Mouse (Mus musculus) liver, embryonic 13.5 days (tissue): Measurements from ENCODE around the gene BC005624. TPM values are rescaled to one million over a fixed set of nuclear protein-coding genes. Genes with fewer than 3 reads are reported as not detected.

Experiments used
- ATAC-seq: fragments of 200-750 bp; cut with Nextera tagmentation; 2 replicates; pipeline ENCODE4 v1.8.0; 2017; ENCODE audit warnings: low read depth, mild to moderate bottlenecking, moderate number of reproducible peaks, moderate library complexity
- DNase-seq: peaks from one replicate; pipeline ENCODE4 v3.0.0; 2022
- H3K27ac ChIP-seq: fragments of 300-500 bp; sonication (generic); 2 replicates; pipeline ENCODE4 v1.5.1; 2015; ENCODE audit warnings: moderate library complexity, mild to moderate bottlenecking, inconsistent platforms
- H3K27me3 ChIP-seq: fragments of 300-500 bp; sonication (generic); 2 replicates; pipeline ENCODE4 v1.6.1; 2015; ENCODE audit warnings: mild to moderate bottlenecking, inconsistent platforms
- H3K36me3 ChIP-seq: fragments of 300-500 bp; sonication (generic); 2 replicates; pipeline ENCODE4 v1.6.1; 2015; ENCODE audit warnings: mild to moderate bottlenecking, inconsistent platforms
- H3K4me1 ChIP-seq: fragments of 300-500 bp; sonication (generic); replicated peaks from 2 replicates; pipeline ENCODE4 v1.6.1; 2015; ENCODE audit warnings: inconsistent platforms
- H3K4me2 ChIP-seq: fragments of 300-500 bp; sonication (generic); 2 replicates; pipeline ENCODE4 v1.6.1; 2015; ENCODE audit warnings: inconsistent platforms, mild to moderate bottlenecking, moderate library complexity
- H3K4me3 ChIP-seq: fragments of 300-500 bp; sonication (generic); replicated peaks from 2 replicates; pipeline ENCODE4 v1.5.1; 2015; ENCODE audit warnings: mild to moderate bottlenecking, inconsistent platforms
- H3K9ac ChIP-seq: fragments of 300-500 bp; sonication (generic); 2 replicates; pipeline ENCODE4 v1.6.1; 2015; ENCODE audit warnings: mild to moderate bottlenecking, inconsistent platforms
- H3K9me3 ChIP-seq: fragments of 300-500 bp; sonication (generic); replicated peaks from 2 replicates; pipeline ENCODE4 v1.6.1; 2016; ENCODE audit warnings: inconsistent platforms
- WGBS: fragments of 180-500 bp; shearing (Covaris S2); methylation state at CpG from one replicate; pipeline ENCODE4 v1.1.7; 2015; ENCODE audit not compliant: insufficient replicate concordance; 5-methylcytosine and 5-hydroxymethylcytosine counted together
- polyA plus RNA-seq: library from polyadenylated mRNA; unstranded; fragments of >200 nt; fragmentation: Nextera tagmentation; extraction: Ambion mirVana; gene quantifications from 2 replicates; pipeline ENCODE4 v1.2.1, GENCODE M21; 2015

Gene BC005624
- polyA plus RNA-seq: 34.6 and 37.8 TPM in 2 replicates

DNA sequence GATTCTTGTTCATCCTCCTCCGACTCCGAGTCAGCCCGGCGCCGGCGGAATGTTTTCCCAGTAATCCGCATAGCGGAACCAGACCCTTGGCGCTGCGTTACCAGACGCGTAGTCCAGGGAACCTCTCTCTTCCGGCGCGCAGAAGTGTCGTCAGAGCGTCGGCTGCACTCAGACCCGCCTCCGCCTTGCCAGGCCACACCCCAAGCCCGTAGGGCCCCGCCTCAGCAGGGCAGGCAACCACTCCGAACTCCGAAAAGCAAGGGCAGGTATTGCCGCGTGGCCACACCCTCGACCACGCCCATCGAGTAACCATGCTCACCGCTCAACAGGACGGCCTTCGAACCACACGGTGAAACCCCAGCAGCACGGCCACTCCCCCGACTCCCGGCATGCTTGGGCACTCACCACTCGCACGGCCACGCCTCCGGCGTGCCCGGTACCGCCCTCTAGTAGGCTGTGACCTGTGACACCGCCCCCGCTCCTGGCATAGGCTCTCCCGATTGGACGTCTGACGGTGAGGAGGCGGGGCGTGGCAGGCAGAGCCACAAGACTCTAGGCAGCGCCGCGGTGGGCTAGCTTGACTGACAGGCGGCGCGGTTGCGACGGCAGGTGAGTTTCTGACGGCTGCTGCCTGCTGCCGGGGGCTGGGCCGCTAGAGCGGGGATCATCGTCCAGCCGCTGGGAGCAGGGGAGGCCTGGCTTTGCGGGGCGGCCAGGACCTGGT lies at the start of gene BC005624, which contains the start of gene Usp20:
Gene BC005624, minus strand, starts transcription at position 412 of the 724 bp plus-strand sequence.
Gene Usp20, plus strand, starts transcription at position 490 of the 724 bp plus-strand sequence.
- DNase-seq (peak; percentile 100), ATAC-seq (peak; percentile 96)
- H3K27ac ChIP-seq: peak within 1 kb of the TSS; percentile 75
- under 1% methylated on average over 66 of the region's 66 CpGs for WGBS
- peak within 1 kb of the TSS; percentile 82 for H3K9ac ChIP-seq
- peak within 1 kb of the TSS; percentile 79 for H3K4me3 ChIP-seq
- peaks cover 28% of the 10 kb centered on the region for H3K36me3 ChIP-seq
- H3K4me1 ChIP-seq: peaks cover 48% of the 10 kb centered on the region
- H3K27me3 ChIP-seq: no peaks in the 10 kb centered on the region
- peak within 1 kb of the TSS; percentile 93 for H3K4me2 ChIP-seq
- no peaks in the 10 kb centered on the region for H3K9me3 ChIP-seq

DNA sequence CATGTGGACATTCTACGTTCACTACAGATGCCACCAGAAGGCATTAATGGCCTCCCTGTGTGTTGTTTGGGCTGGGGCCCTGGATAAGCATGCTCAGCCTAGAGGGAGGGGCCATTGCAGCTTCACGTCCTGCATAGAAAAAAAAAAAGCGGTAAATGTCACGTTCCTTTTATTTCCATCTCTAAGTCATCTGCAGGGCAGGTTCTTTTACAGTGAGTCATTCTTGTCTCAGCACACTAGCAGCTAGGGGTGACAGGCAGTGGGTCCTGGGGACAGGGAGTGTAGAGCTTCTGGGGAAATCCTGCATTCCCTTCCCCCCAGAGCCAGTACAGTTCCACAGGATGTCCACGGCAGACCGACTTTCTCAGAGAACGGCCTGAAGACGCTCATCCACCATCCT lies 44.6 kb upstream of the BC005624 start:
- Histone ChIP-seq H3K4me1 (peaks cover 11% of the 10 kb centered on the region), H3K9ac (no peak overlapping the region), H3K27ac (no peak overlapping the region), H3K4me2 (no peak overlapping the region), H3K27me3 (no peaks in the 10 kb centered on the region), H3K9me3 (no peaks in the 10 kb centered on the region), H3K4me3 (no peak overlapping the region), H3K36me3 (peaks cover 25% of the 10 kb centered on the region)
- DNase-seq (no peak), ATAC-seq (no peak)
- 62% methylated on average over 8 of the region's 8 CpGs for WGBS

DNA sequence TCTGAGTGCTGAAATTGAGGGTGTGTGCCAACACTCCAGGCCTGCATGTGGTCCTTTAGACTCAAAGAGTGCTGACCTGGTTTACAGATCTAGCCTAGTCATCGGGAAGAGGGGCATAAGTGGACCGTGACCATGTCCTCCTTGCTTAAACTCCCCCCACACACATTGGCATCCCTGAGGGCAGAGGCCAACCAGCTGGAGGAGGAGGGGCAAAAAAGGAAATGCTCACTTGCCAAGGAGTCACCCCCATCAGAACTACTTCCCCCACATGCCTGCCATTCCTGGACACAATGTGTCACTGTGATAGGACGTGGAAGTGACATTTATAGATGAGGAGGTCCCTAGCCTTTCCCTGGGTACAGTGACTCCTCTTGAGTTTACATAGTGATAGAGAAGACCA lies 43.5 kb upstream of the BC005624 start:
- Histone ChIP-seq H3K4me2 (no peak overlapping the region), H3K4me3 (no peak overlapping the region), H3K27me3 (no peaks in the 10 kb centered on the region), H3K27ac (no peak overlapping the region; the same call in 1 of the 2 replicates), H3K9me3 (no peaks in the 10 kb centered on the region), H3K9ac (no peak overlapping the region), H3K4me1 (peaks cover 18% of the 10 kb centered on the region), H3K36me3 (peaks cover 28% of the 10 kb centered on the region)
- WGBS: 59% methylated on average over 3 of the region's 3 CpGs
- ATAC-seq (no peak), DNase-seq (no peak)

DNA sequence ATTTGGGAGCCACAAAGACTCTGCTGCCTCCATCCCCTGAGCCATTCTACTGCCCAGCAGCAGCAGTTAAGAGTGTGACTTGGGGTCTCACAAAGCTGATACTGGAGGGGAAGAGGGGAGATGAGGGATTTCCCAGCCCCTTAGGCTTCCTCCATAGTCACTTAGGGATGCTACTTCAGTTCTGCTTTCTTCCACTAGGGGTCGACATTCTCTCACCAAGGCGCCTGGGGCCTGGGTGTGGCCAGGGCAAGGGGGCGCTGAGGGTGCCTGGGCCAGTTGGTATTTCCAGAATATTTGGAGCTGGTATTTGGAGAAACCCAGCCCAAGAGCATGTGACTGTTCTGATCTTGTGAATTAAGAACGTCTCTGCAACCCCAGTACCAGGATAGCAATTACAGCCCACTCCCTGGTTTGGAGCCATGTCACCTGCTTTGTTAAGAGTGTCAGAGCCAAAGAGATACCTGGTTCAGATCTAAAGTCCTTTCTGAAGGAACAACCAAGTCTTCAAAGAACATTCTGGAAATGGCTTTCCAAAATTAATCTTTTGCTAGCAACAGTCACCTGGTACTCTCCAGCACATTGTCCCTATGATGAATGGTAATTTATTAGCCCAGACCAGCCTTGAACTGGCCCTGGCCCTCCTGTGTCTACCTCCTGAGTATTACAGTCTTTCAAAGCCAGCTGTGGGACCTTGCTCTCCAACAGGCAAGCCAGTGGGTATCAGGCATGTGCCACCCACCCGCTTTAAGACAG lies 42.8 kb upstream of the BC005624 start:
- ATAC-seq (0 out of 2 replicates have a peak, but pooled peaks have one; percentile 42), DNase-seq (peak; percentile 33)
- Histone ChIP-seq H3K9ac (no peak overlapping the region), H3K27ac (no peak overlapping the region; the same call in 1 of the 2 replicates), H3K36me3 (peaks cover 26% of the 10 kb centered on the region), H3K9me3 (no peaks in the 10 kb centered on the region), H3K27me3 (no peaks in the 10 kb centered on the region), H3K4me1 (peaks cover 13% of the 10 kb centered on the region), H3K4me3 (no peak overlapping the region), H3K4me2 (no peak overlapping the region)
- WGBS: 23% methylated on average over 5 of the region's 5 CpGs

DNA sequence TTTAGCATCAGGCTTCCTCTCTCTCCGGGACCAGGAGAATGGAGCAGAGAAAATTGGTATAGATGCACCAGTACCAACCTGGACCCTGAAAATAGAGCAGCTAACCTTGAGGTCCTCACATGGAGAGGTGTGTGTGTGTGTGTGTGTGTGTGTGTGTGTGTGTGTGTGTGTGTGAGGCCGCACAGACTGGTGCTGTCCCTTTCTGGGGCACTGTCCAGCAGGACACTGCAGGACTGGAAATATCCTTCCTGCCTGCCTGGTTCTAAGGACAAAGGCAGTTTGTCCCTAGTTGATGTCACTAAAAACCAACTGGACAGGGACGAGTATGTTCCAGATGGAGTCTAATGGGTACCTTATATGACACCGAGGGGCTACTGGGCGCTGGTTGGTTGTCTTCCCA lies 41.9 kb upstream of the BC005624 start:
- 50% methylated on average over 5 of the region's 5 CpGs for WGBS

DNA sequence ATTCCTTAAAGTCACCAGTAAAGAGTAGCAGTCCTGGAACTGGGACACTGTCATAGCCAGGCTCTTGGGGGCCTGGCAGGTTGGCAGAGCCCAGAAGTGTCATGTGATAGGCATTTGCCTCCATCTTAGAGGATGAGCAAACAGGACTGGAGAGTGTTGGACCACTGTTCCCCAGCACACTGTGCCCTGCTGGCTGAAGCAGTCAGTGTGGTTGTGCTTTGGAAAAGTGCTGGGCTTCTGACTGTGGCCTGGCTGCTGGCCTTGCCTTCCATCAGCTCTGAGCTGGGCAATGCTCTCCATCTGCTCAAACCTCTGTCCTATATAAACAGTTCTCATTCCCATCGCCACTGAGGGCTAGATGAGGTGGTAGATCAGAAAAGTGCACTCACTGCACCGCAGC lies 38.2 kb upstream of the BC005624 start:
- H3K4me1 ChIP-seq: peaks cover 9% of the 10 kb centered on the region; the same call in 1 of the 2 replicates
- no peak for ATAC-seq
- H3K36me3 ChIP-seq: peaks cover 30% of the 10 kb centered on the region
- no peaks in the 10 kb centered on the region for H3K9me3 ChIP-seq
- H3K27me3 ChIP-seq: no peaks in the 10 kb centered on the region
- DNase-seq: no peak
- no peak overlapping the region for H3K4me3 ChIP-seq
- no peak overlapping the region for H3K27ac ChIP-seq
- H3K4me2 ChIP-seq: no peak overlapping the region
- H3K9ac ChIP-seq: no peak overlapping the region
- 84% methylated on average over 2 of the region's 2 CpGs for WGBS

More for the DNA sequence above, 41.9 kb upstream of the BC005624 start:
- Histone ChIP-seq H3K9ac (no peak overlapping the region), H3K4me3 (no peak overlapping the region), H3K4me1 (peaks cover 13% of the 10 kb centered on the region; the same call in 1 of the 2 replicates), H3K4me2 (no peak overlapping the region), H3K27me3 (no peaks in the 10 kb centered on the region), H3K9me3 (no peaks in the 10 kb centered on the region), H3K27ac (no peak overlapping the region), H3K36me3 (peaks cover 26% of the 10 kb centered on the region)
- ATAC-seq (no peak), DNase-seq (no peak)

DNA sequence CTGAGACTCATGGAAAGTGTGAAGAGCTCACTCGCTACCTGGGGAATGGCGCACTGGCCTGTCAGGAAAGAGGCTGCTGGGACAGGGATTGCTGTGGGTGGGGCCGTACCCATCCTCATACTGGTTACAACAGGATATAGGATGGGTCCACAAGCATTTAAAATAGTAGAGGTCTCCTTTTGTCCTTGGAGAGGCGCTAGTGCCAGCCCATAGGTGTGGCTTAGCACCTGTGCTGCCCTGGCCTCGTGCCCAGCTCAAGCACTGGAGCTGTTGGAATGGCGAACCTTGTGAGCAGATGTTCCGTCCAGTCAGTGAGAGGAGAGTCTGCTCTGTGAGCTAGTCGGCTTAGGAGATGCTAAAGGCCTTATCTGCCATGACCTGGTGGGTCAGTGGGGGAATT lies 37.0 kb upstream of the BC005624 start:
- Histone ChIP-seq H3K9me3 (no peaks in the 10 kb centered on the region), H3K27me3 (no peaks in the 10 kb centered on the region)
- WGBS: 78% methylated on average over 8 of the region's 8 CpGs

DNA sequence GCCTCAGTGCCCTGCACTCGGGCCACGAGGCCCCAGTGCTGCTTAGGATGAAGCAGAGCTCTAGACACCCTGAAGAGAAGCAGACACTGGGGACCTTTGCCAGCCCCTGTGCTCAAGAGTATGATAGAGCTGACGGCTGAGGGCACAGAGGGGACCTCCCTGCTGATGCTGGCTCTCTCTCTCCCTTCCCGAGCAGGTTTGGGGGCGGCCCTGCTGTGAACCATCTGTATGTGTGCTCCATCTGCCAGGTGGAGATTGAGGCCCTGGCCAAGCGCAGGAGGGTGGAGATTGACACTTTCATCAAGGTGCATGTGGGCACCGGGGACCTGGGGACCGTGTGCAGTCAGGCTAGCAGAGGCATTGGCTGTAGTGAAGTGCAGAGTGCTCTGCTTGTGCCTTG lies 36.5 kb upstream of the BC005624 start:
- Histone ChIP-seq H3K4me2 (no peak overlapping the region), H3K36me3 (peaks cover 30% of the 10 kb centered on the region), H3K4me1 (peaks cover 7% of the 10 kb centered on the region; the same call in 1 of the 2 replicates), H3K9ac (no peak overlapping the region), H3K4me3 (no peak overlapping the region), H3K27ac (no peak overlapping the region), H3K9me3 (no peaks in the 10 kb centered on the region), H3K27me3 (no peaks in the 10 kb centered on the region)
- DNase-seq: no peak
- WGBS: 67% methylated on average over 8 of the region's 8 CpGs
- ATAC-seq: no peak

More for the DNA sequence above, 37.0 kb upstream of the BC005624 start:
- H3K36me3 ChIP-seq: peaks cover 30% of the 10 kb centered on the region
- ATAC-seq (no peak), DNase-seq (no peak)
- no peak overlapping the region for H3K9ac ChIP-seq
- peaks cover 7% of the 10 kb centered on the region; the same call in 1 of the 2 replicates for H3K4me1 ChIP-seq
- no peak overlapping the region for H3K4me3 ChIP-seq
- no peak overlapping the region for H3K27ac ChIP-seq
- no peak overlapping the region for H3K4me2 ChIP-seq

DNA sequence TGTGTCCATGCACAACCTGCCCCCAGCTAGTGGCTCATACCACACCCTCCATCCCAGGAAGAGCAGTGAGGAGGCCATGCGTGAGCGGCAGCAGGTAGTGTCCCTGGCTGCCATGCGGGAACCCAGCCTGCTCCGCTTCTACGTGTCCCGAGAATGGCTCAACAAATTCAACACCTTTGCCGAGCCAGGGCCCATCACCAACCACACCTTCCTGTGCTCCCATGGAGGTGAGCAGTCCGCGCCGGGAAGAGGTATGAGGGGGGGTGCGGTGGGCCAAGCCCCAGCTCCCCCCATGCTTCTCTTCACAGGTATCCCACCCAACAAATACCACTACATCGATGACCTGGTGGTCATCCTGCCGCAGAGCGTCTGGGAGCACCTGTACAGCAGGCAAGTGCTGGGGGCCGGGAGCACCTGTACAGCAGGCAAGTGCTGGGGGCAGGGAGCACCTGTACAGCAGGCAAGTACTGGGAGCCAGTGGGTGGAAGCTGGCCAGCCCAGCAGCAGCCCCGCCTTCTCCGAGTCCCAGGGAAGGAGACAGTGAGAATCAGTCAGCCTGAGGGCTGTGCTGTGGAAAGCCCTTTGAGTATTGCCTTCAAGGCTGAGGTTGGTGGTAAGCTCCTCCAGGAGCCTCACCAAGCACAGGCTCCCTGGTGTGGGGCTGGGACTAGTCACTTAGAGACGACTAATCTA lies 35.8 kb upstream of the BC005624 start:
- Histone ChIP-seq H3K27ac (no peak overlapping the region), H3K9me3 (no peaks in the 10 kb centered on the region), H3K36me3 (peaks cover 30% of the 10 kb centered on the region), H3K4me1 (peaks cover 7% of the 10 kb centered on the region; the same call in 1 of the 2 replicates), H3K27me3 (no peaks in the 10 kb centered on the region), H3K4me3 (no peak overlapping the region), H3K9ac (no peak overlapping the region), H3K4me2 (no peak overlapping the region)
- DNase-seq (no peak), ATAC-seq (no peak)
- 85% methylated on average over 18 of the region's 18 CpGs for WGBS

DNA sequence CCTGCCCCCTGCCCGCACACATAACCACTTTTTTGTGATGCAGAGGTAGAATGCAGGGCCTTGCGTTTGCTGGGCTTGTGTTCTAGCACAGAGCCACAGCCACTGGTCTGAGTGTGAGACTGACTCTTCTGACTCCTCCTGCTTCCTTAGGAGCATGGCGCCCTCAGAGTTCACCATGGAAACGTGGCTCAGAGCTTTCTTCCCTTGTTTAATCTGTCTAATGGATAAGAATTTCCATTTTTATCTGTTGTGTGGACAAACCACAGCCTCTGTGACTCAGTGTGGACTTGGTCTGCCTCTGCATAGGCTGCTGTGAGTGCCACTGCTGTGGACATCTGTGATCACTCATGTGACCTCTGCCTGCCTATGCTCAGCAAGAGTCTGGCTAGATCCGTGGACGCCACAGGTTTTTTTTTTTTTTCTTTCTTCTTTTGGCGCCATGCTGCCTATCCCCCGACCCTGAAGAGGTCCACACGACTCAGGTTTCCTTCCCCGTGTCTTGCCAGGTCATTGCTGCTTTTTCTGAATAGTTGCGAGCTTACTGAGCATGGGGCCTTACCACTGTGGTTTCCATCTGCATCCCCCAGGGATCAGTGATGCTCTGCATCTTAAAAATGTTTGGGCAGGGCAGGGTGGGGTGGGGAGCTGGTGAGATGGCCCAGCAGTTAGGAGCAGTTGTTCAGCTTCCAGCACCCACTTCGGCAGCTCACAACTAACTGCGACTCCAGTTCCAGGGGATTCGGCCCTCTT lies 31.5 kb upstream of the BC005624 start:
- H3K27ac ChIP-seq: no peak overlapping the region
- no peak overlapping the region for H3K9ac ChIP-seq
- no peak overlapping the region for H3K4me2 ChIP-seq
- ATAC-seq (no peak), DNase-seq (no peak)
- H3K9me3 ChIP-seq: no peaks in the 10 kb centered on the region
- H3K4me1 ChIP-seq: no peaks in the 10 kb centered on the region
- H3K27me3 ChIP-seq: no peaks in the 10 kb centered on the region
- 68% methylated on average over 14 of the region's 14 CpGs for WGBS
- peaks cover 26% of the 10 kb centered on the region for H3K36me3 ChIP-seq
- H3K4me3 ChIP-seq: no peak overlapping the region
